Mouse (Mus musculus): Measurements from ENCODE around the gene B4gat1. TPM values are rescaled to one million over a fixed set of nuclear protein-coding genes. Genes with fewer than 3 reads are reported as not detected.
A peak's percentile ranks its signal among the peaks of the same experiment; 100 is the strongest.

Gene B4gat1
- polyA plus RNA-seq, 1 experiment: 49.8 TPM

GRCm38 (mm10) chr19:5004925-5005324, 33.7 kb upstream of the B4gat1 start:
- TF ChIP-seq POLR2A (IDR thresholded peaks at IDR 0.05; ENCODE audit: borderline replicate concordance, extremely low read depth, insufficient read depth, insufficient read length, poor library complexity, severe bottlenecking): no peak
- no peak for TF ChIP-seq CTCF (IDR thresholded peaks at IDR 0.05; ENCODE audit: borderline replicate concordance, extremely low read depth, insufficient read depth, insufficient read length)
- no peak for DNase-seq (ENCODE audit: low read depth)

DNA sequence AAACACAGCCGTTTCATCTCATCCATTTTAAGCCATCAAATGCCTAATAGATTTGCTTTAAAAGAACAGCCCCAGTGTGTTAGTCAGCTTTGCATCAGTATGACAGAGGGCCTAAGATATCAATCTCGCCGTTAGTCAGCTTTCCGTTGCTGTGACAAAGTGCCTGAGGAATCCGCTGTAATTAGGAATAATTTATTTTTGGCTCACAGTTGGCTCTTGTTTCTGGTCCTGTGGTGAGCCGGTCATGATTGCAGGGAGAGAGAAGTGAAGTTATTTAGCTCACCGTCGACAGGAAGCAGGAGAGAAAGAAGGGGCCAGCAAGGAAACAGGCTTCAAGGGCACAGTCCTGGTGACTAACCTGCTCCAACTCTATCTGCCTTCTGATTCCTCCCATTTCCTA, 25.5 kb upstream of the B4gat1 start:
- no peak for DNase-seq (ENCODE audit: low read depth)
- TF ChIP-seq POLR2A (IDR thresholded peaks at IDR 0.05; ENCODE audit: borderline replicate concordance, extremely low read depth, insufficient read depth, insufficient read length, poor library complexity, severe bottlenecking): no peak
- no peak for TF ChIP-seq CTCF (IDR thresholded peaks at IDR 0.05; ENCODE audit: borderline replicate concordance, extremely low read depth, insufficient read depth, insufficient read length)

- TF ChIP-seq CTCF (IDR thresholded peaks at IDR 0.05; ENCODE audit: borderline replicate concordance, extremely low read depth, insufficient read depth, insufficient read length): peak; percentile 61; the same call in 1 of the 2 replicates
- TF ChIP-seq POLR2A (IDR thresholded peaks at IDR 0.05; ENCODE audit: borderline replicate concordance, extremely low read depth, insufficient read depth, insufficient read length, poor library complexity, severe bottlenecking): no peak
- DNase-seq (ENCODE audit: low read depth): peak; percentile 64
Measured at GRCm38 (mm10) chr19:5014961-5015398, 23.6 kb upstream of the B4gat1 start.

DNA sequence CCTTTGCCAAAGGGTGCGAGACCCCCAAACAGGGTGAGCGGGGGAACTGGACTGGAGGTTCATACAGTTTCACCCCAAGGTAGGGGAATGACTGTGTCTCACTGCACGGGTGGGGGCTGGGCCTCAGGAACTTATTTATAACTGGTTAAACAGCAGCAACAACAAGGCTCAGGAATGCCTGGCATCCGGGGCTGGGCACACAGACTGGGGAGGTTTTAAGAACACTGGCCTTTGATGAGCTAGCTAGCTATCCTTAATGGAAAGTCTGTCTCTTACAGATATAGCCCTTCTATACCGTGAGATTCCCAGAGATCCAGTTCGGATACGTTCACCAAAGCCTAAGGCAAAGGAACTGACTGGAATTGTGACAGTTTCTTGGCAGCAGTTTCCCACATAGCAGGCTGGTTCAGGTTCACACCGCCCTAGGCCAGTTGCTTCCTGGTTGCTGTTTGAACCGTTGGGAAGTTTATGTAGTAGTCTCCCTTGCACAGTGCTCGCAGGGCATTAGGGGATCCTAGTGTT, 22.3 kb upstream of the B4gat1 start:
- peak; percentile 71 for DNase-seq (ENCODE audit: low read depth)

GRCm38 (mm10) chr19:5016782-5017181, 21.8 kb upstream of the B4gat1 start:
- no peak for TF ChIP-seq POLR2A (IDR thresholded peaks at IDR 0.05; ENCODE audit: borderline replicate concordance, extremely low read depth, insufficient read depth, insufficient read length, poor library complexity, severe bottlenecking)
- peak; percentile 91 for TF ChIP-seq CTCF (IDR thresholded peaks at IDR 0.05; ENCODE audit: borderline replicate concordance, extremely low read depth, insufficient read depth, insufficient read length)
- DNase-seq (ENCODE audit: low read depth): peak; percentile 85

More for the DNA sequence above, 22.3 kb upstream of the B4gat1 start:
- TF ChIP-seq CTCF (IDR thresholded peaks at IDR 0.05; ENCODE audit: borderline replicate concordance, extremely low read depth, insufficient read depth, insufficient read length) (no peak), POLR2A (IDR thresholded peaks at IDR 0.05; ENCODE audit: borderline replicate concordance, extremely low read depth, insufficient read depth, insufficient read length, poor library complexity, severe bottlenecking) (no peak)

DNA sequence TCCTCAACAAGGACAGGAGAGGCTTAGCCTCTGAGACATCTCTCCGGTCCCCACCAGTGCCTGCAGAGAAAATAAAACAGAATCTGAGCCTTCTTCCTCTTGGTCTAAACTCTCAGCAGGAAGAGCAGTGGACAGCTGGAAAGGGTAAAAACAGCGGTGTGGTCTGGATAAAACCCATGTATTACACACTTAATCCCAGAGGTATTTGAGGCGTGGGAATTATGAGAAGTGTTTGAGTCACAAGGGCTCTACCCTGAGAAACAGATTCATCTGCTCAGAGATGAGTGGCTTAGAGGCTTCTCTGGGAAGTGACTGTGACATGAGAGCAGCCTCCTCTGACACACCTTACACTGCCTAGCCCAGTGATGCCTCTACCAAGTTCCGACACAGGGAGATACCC, 21.0 kb upstream of the B4gat1 start:
- TF ChIP-seq CTCF (IDR thresholded peaks at IDR 0.05; ENCODE audit: borderline replicate concordance, extremely low read depth, insufficient read depth, insufficient read length): no peak
- no peak for TF ChIP-seq POLR2A (IDR thresholded peaks at IDR 0.05; ENCODE audit: borderline replicate concordance, extremely low read depth, insufficient read depth, insufficient read length, poor library complexity, severe bottlenecking)
- DNase-seq (ENCODE audit: low read depth): no peak

DNA sequence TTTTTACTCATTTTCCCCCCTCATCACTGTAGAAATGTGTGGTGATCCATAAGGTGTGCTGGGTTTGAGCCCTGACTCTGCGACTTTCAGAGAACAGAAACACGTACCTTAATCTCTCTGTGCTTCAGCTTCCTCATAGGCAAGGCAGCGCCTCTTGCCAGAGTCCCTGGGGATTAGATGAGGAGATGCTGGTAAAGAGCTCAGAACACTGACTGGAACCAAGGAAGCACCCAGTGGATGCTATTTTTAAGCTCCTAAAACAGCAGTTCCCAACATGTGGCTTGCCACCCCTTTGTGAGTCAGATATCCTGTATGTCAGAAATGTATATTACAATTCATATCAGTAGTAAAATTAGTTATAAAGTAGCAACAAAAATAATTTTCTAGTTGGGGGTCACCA, 20.4 kb upstream of the B4gat1 start:
- TF ChIP-seq POLR2A (IDR thresholded peaks at IDR 0.05; ENCODE audit: borderline replicate concordance, extremely low read depth, insufficient read depth, insufficient read length, poor library complexity, severe bottlenecking) (no peak), CTCF (IDR thresholded peaks at IDR 0.05; ENCODE audit: borderline replicate concordance, extremely low read depth, insufficient read depth, insufficient read length) (no peak)

DNA sequence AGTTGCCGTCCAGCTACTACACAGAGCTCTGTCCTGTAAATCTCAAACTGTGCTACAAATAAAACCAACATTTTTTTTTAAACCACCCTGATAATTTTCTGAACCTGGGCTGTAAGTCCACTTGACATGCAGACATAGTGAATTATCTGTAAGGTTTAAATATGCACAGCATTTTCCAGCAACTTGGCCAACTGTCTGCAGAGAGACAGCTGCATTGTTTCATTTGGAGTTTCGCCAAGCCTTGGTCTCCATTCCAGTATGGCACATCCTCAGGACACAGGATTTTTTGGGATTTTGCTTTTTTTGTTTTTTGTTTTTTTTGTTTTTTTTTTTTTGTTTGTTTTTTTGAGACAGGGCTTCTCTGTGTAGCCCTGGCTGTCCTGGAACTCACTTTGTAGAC, 17.2 kb upstream of the B4gat1 start:
- DNase-seq (ENCODE audit: low read depth): peak; percentile 49
- TF ChIP-seq CTCF (IDR thresholded peaks at IDR 0.05; ENCODE audit: borderline replicate concordance, extremely low read depth, insufficient read depth, insufficient read length) (no peak), POLR2A (IDR thresholded peaks at IDR 0.05; ENCODE audit: borderline replicate concordance, extremely low read depth, insufficient read depth, insufficient read length, poor library complexity, severe bottlenecking) (no peak)

More for the DNA sequence above, 20.4 kb upstream of the B4gat1 start:
- DNase-seq (ENCODE audit: low read depth): no peak

DNA sequence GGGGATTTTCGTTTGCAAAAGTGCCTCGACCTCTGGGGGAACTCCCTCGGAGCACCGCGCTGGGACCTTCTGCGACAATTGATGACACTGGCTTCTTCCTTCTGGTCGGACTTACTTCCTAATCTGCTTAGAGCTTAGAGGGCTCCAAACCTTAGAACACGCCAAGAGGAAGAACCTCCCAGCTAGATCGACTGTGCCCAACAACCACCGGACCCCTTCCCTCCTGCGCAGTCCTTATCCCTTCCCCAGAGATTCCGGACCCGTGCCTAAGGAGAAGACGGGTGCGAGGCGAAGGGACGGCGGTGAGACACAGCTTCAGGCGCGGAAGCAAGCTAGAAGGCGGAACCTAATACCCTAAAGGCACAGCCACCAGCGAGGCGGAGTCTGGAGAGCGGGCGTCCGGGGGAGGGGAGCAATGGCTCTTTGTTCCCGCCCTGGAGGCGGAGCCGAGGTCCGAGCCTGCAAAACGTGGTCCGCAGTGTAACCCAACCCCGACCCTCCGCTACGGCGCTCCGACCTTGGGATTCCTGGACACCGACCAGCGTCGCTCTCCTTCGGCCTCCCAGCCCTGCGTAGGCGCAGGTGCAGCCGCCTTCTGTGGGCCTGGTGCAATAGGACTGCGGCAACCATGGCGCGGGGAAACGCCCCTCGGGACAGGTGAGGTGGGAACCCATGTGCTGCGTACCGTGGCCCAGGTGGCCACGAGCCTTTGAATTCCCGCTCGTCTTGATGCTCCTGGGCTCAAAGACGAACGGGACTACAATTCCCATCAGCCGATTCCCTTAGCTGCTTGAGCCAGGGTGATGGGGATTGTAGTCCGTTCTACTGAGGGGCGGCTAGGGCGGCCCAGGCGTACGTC, 14.8 kb upstream of the B4gat1 start, which contains the start of gene Slc29a2:
Slc29a2 (plus strand) TSS at position 240 of the 859 bp plus-strand sequence.
- peak; percentile 95 for DNase-seq (ENCODE audit: low read depth)
- TF ChIP-seq CTCF (IDR thresholded peaks at IDR 0.05; ENCODE audit: borderline replicate concordance, extremely low read depth, insufficient read depth, insufficient read length) (no peak), POLR2A (IDR thresholded peaks at IDR 0.05; ENCODE audit: borderline replicate concordance, extremely low read depth, insufficient read depth, insufficient read length, poor library complexity, severe bottlenecking) (peak; percentile 59; the same call in 1 of the 2 replicates)

DNA sequence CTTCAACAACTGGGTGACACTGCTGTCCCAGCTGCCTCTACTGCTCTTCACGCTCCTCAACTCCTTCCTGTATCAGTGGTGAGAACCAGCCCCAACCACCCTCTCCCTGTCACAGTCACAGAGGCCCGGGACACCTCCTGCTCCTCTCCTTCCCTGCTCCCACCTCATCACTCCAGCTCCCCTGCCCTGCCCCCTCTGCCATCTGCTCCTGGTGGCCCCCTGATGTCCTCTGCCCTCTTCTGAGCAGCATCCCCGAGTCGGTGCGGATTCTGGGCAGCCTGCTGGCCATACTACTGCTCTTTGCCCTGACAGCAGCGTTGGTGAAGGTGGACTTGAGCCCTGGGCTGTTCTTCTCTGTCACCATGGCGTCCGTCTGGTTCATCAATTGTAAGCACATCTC, 12.5 kb upstream of the B4gat1 start:
- TF ChIP-seq CTCF (IDR thresholded peaks at IDR 0.05; ENCODE audit: borderline replicate concordance, extremely low read depth, insufficient read depth, insufficient read length): no peak
- no peak for TF ChIP-seq POLR2A (IDR thresholded peaks at IDR 0.05; ENCODE audit: borderline replicate concordance, extremely low read depth, insufficient read depth, insufficient read length, poor library complexity, severe bottlenecking)

GRCm38 (mm10) chr19:5032686-5033085, 5.9 kb upstream of the B4gat1 start:
- DNase-seq (ENCODE audit: low read depth): no peak
- TF ChIP-seq POLR2A (IDR thresholded peaks at IDR 0.05; ENCODE audit: borderline replicate concordance, extremely low read depth, insufficient read depth, insufficient read length, poor library complexity, severe bottlenecking) (no peak), CTCF (IDR thresholded peaks at IDR 0.05; ENCODE audit: borderline replicate concordance, extremely low read depth, insufficient read depth, insufficient read length) (no peak)

More for the DNA sequence above, 12.5 kb upstream of the B4gat1 start:
- DNase-seq (ENCODE audit: low read depth): no peak

Measured in brain, embryonic 14.5 days (tissue).